Mouse (Mus musculus): ENCODE data around the gene S100a3.

Gene S100a3

GRCm38 (mm10) chr3:90625496-90625895 is 65.1 kb downstream of the S100a3 start:
- DNase-seq (ENCODE audit: low read depth, low spot score): no peak

- DNase-seq (ENCODE audit: low read depth, low spot score): no peak
Observed at GRCm38 (mm10) chr3:90626266-90627021, 66.1 kb downstream of the S100a3 start.

- DNase-seq (ENCODE audit: low read depth, low spot score): no peak
Observed at GRCm38 (mm10) chr3:90627366-90627765, 67.0 kb downstream of the S100a3 start.

- DNase-seq (ENCODE audit: low read depth, low spot score): no peak
Observed at GRCm38 (mm10) chr3:90627807-90628206, 67.4 kb downstream of the S100a3 start.

- no peak for DNase-seq (ENCODE audit: low read depth, low spot score)
Observed at GRCm38 (mm10) chr3:90629298-90629697, 68.9 kb downstream of the S100a3 start.

- DNase-seq (ENCODE audit: low read depth, low spot score): no peak
Observed at GRCm38 (mm10) chr3:90631984-90632383, 71.6 kb downstream of the S100a3 start.

GRCm38 (mm10) chr3:90638511-90639275 is 78.3 kb downstream of the S100a3 start:
- no peak for DNase-seq (ENCODE audit: low read depth, low spot score)

- peak; percentile 26 for DNase-seq (ENCODE audit: low read depth, low spot score)
Observed at GRCm38 (mm10) chr3:90639511-90640154, 79.3 kb downstream of the S100a3 start.

- no peak for DNase-seq (ENCODE audit: low read depth, low spot score)
Observed at GRCm38 (mm10) chr3:90640981-90641380, 80.6 kb downstream of the S100a3 start.

- peak; percentile 25 for DNase-seq (ENCODE audit: low read depth, low spot score)
Observed at GRCm38 (mm10) chr3:90644220-90644619, 83.8 kb downstream of the S100a3 start.

- no peak for DNase-seq (ENCODE audit: low read depth, low spot score)
Observed at GRCm38 (mm10) chr3:90647291-90647690, 86.9 kb downstream of the S100a3 start.

GRCm38 (mm10) chr3:90648981-90649380 is 88.6 kb downstream of the S100a3 start:
- no peak for DNase-seq (ENCODE audit: low read depth, low spot score)

- DNase-seq (ENCODE audit: low read depth, low spot score): no peak
Observed at GRCm38 (mm10) chr3:90649832-90650231, 89.5 kb downstream of the S100a3 start.
